Mouse (Mus musculus): Measurements from ENCODE around the gene Utp15.

Gene Utp15

GRCm38 (mm10) chr13:98262636-98263457, at the start of gene Utp15, which contains the start of gene Ankra2:
Gene Utp15 (minus strand): TSS chr13:98263041.
Gene Ankra2 (plus strand): TSS chr13:98263074.
- DNase-seq (ENCODE audit: low spot score in 2 of 2): peak; percentile 99

GRCm38 (mm10) chr13:98311597-98311996, 48.8 kb upstream of the Utp15 start:
- DNase-seq (ENCODE audit: low spot score in 2 of 2): no peak

GRCm38 (mm10) chr13:98308724-98309123, 45.9 kb upstream of the Utp15 start:
- DNase-seq (ENCODE audit: low spot score in 2 of 2): no peak

GRCm38 (mm10) chr13:98308004-98308403, 45.2 kb upstream of the Utp15 start:
- DNase-seq (ENCODE audit: low spot score in 2 of 2): no peak

GRCm38 (mm10) chr13:98306852-98307475, 44.1 kb upstream of the Utp15 start:
- no peak for DNase-seq (ENCODE audit: low spot score in 2 of 2)

- no peak for DNase-seq (ENCODE audit: low spot score in 2 of 2)
These were observed 43.6 kb upstream of the Utp15 start for GRCm38 (mm10) chr13:98306393-98306792.

- DNase-seq (ENCODE audit: low spot score in 2 of 2): no peak
These were observed 42.4 kb upstream of the Utp15 start for GRCm38 (mm10) chr13:98305257-98305656.

GRCm38 (mm10) chr13:98298833-98299758, 36.3 kb upstream of the Utp15 start:
- DNase-seq (ENCODE audit: low spot score in 2 of 2): peak; percentile 64 to 82

- DNase-seq (ENCODE audit: low spot score in 2 of 2): no peak
These were observed 35.1 kb upstream of the Utp15 start for GRCm38 (mm10) chr13:98297883-98298482.

- DNase-seq (ENCODE audit: low spot score in 2 of 2): no peak
These were observed 33.2 kb upstream of the Utp15 start for GRCm38 (mm10) chr13:98296072-98296471.

- DNase-seq (ENCODE audit: low spot score in 2 of 2): no peak
These were observed 28.9 kb upstream of the Utp15 start for GRCm38 (mm10) chr13:98291712-98292111.

GRCm38 (mm10) chr13:98290719-98291118, 27.9 kb upstream of the Utp15 start:
- no peak for DNase-seq (ENCODE audit: low spot score in 2 of 2)

GRCm38 (mm10) chr13:98280990-98281650, 18.3 kb upstream of the Utp15 start:
- no peak for DNase-seq (ENCODE audit: low spot score in 2 of 2)

- no peak for DNase-seq (ENCODE audit: low spot score in 2 of 2)
These were observed 16.8 kb upstream of the Utp15 start, which contains the start of gene Gm21976 for GRCm38 (mm10) chr13:98279686-98280085. Gene Gm21976 (plus strand): TSS chr13:98279887.

GRCm38 (mm10) chr13:98277501-98277900, 14.7 kb upstream of the Utp15 start:
- no peak for DNase-seq (ENCODE audit: low spot score in 2 of 2)

GRCm38 (mm10) chr13:98276253-98276652, 13.4 kb upstream of the Utp15 start:
- DNase-seq (ENCODE audit: low spot score in 2 of 2): no peak

- DNase-seq (ENCODE audit: low spot score in 2 of 2): no peak
These were observed 12.8 kb upstream of the Utp15 start for GRCm38 (mm10) chr13:98275646-98276045.

GRCm38 (mm10) chr13:98274023-98274422, 11.2 kb upstream of the Utp15 start:
- no peak for DNase-seq (ENCODE audit: low spot score in 2 of 2)

GRCm38 (mm10) chr13:98264111-98264510, 1.3 kb upstream of the Utp15 start:
- DNase-seq (ENCODE audit: low spot score in 2 of 2): no peak

- DNase-seq (ENCODE audit: low spot score in 2 of 2): no peak
These were observed 682 bp upstream of the Utp15 start for GRCm38 (mm10) chr13:98263458-98263987.

- no peak for DNase-seq (ENCODE audit: low spot score in 2 of 2)
These were observed 7.9 kb downstream of the Utp15 start for GRCm38 (mm10) chr13:98254921-98255320.
